Mouse (Mus musculus): ENCODE results near the gene Adgrl2. TPM values are rescaled to one million over a fixed set of nuclear protein-coding genes. Genes with fewer than 3 reads are reported as not detected.

Adgrl2 gene
- 4.3 and 4.6 TPM in 2 replicates for polyA plus RNA-seq (2015; fragmentation: Nextera tagmentation; extraction: Ambion mirVana)

DNA sequence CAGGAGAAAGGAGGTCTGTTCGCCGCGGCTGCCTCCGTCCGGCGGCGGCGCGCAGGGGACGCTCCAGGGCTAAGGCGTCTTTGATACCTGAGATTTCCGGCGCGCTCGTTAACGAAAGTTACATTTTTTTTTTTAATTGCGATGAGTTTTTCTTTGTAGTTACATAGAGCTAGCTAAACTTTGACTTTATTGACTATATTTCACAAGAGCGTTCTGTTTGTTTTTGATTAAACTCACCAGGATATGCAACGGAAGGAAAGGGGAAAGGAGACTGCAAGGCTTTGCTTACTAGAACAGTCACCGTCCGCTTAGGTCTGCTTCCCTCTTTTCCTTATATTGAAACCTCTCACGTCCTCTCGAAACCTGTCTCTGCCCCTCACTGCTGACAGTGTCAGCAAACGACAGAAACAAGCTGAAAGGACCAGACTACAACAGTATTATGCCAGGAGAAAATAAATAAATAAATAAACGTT, at the start of gene Adgrl2:
Gene Adgrl2, minus strand, starts transcription at position 25 of the 473 bp plus-strand sequence.
- H3K27me3 ChIP-seq: peaks cover 57% of the 10 kb centered on the region
- peak within 1 kb of the TSS; percentile 67 for H3K4me3 ChIP-seq (replicated peaks)
- no peaks in the 10 kb centered on the region for H3K36me3 ChIP-seq
- H3K27ac ChIP-seq: peak within 1 kb of the TSS; percentile 71
- no peaks in the 10 kb centered on the region for H3K9me3 ChIP-seq (replicated peaks)
- peak; percentile 12; the same call in 1 of the 2 replicates for ATAC-seq (ENCODE audit: low read depth)
- under 1% methylated on average over 25 of the region's 25 CpGs for WGBS (ENCODE audit: insufficient replicate concordance)
- DNase-seq: no peak
- peak within 1 kb of the TSS; percentile 70 for H3K9ac ChIP-seq
- H3K4me1 ChIP-seq (replicated peaks): peaks cover 21% of the 10 kb centered on the region
- H3K4me2 ChIP-seq: peak within 1 kb of the TSS; percentile 81

DNA sequence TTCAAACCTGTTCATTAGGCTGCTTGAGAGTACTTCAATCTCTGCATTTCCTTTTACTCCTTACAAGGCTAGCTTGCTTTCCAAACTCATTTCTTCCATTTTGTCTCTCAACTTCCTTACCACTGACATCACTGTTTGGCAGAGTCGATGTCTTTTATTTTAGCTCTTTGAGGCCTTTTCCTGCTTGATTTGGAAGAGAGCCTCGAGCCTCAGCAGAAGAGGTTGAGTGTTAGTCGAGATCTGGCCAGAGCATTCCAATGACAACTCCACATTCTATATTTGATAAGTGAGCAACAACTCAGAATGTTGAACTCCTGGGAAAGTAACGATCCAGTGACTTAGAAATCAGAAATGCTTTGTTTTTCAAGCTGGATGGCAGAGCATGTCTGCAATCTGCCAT, 48.4 kb upstream of the Adgrl2 start:
- no peaks in the 10 kb centered on the region for H3K4me1 ChIP-seq (replicated peaks)
- no peak overlapping the region for H3K27ac ChIP-seq
- H3K36me3 ChIP-seq: no peaks in the 10 kb centered on the region
- ATAC-seq (ENCODE audit: low read depth) (no peak), DNase-seq (no peak)
- 53% methylated on average over 4 of the region's 4 CpGs for WGBS (ENCODE audit: insufficient replicate concordance)
- H3K9me3 ChIP-seq (replicated peaks): no peaks in the 10 kb centered on the region
- no peak overlapping the region for H3K9ac ChIP-seq
- H3K4me3 ChIP-seq (replicated peaks): no peak overlapping the region
- H3K27me3 ChIP-seq: no peaks in the 10 kb centered on the region
- H3K4me2 ChIP-seq: no peak overlapping the region

DNA sequence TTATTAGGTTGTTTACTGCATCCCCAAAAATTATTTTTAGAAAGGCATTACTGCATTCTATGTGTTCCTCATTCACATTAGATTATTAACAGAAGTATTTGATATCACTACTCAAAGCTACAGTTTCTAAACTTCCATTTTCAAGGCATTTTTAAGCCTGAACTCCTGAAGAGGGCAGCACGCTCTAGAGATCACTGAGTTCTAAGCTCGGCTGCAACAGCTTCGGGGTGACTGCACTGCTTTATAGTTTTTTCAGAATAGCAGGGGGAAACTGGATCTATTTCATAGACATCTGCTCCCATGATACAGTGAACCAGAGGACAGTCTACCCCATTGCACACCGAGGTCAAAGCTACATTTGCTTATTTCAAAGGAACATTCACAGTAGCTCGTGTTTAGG, 29.6 kb upstream of the Adgrl2 start:
- H3K27me3 ChIP-seq: no peaks in the 10 kb centered on the region
- H3K9me3 ChIP-seq (replicated peaks): no peaks in the 10 kb centered on the region
- no peak overlapping the region for H3K27ac ChIP-seq
- WGBS (ENCODE audit: insufficient replicate concordance): 62% methylated on average over 5 of the region's 5 CpGs
- H3K4me1 ChIP-seq (replicated peaks): no peaks in the 10 kb centered on the region
- H3K4me2 ChIP-seq: no peak overlapping the region
- DNase-seq (no peak), ATAC-seq (ENCODE audit: low read depth) (no peak)
- H3K4me3 ChIP-seq (replicated peaks): no peak overlapping the region
- H3K9ac ChIP-seq: no peak overlapping the region
- H3K36me3 ChIP-seq: no peaks in the 10 kb centered on the region

- no peak overlapping the region for H3K27ac ChIP-seq
- H3K9ac ChIP-seq: no peak overlapping the region
- H3K27me3 ChIP-seq: no peaks in the 10 kb centered on the region
- ATAC-seq (ENCODE audit: low read depth) (no peak), DNase-seq (no peak)
- no peaks in the 10 kb centered on the region for H3K9me3 ChIP-seq (replicated peaks)
- WGBS (ENCODE audit: insufficient replicate concordance): 45% methylated on average over 7 of the region's 7 CpGs
- no peak overlapping the region for H3K4me2 ChIP-seq
- no peaks in the 10 kb centered on the region for H3K36me3 ChIP-seq
- H3K4me1 ChIP-seq (replicated peaks): no peaks in the 10 kb centered on the region
- H3K4me3 ChIP-seq (replicated peaks): no peak overlapping the region
Measured at GRCm38 (mm10) chr3:149009311-149009710, 19.0 kb upstream of the Adgrl2 start.

GRCm38 (mm10) chr3:149008634-149009023, 18.3 kb upstream of the Adgrl2 start:
- H3K4me2 ChIP-seq: no peak overlapping the region
- H3K9ac ChIP-seq: no peak overlapping the region
- DNase-seq: no peak
- H3K36me3 ChIP-seq: no peaks in the 10 kb centered on the region
- no peaks in the 10 kb centered on the region for H3K9me3 ChIP-seq (replicated peaks)
- H3K4me3 ChIP-seq (replicated peaks): no peak overlapping the region
- no peak for ATAC-seq (ENCODE audit: low read depth)
- WGBS (ENCODE audit: insufficient replicate concordance): 60% methylated on average over 6 of the region's 6 CpGs
- H3K27ac ChIP-seq: no peak overlapping the region
- H3K4me1 ChIP-seq (replicated peaks): no peaks in the 10 kb centered on the region
- no peaks in the 10 kb centered on the region for H3K27me3 ChIP-seq

DNA sequence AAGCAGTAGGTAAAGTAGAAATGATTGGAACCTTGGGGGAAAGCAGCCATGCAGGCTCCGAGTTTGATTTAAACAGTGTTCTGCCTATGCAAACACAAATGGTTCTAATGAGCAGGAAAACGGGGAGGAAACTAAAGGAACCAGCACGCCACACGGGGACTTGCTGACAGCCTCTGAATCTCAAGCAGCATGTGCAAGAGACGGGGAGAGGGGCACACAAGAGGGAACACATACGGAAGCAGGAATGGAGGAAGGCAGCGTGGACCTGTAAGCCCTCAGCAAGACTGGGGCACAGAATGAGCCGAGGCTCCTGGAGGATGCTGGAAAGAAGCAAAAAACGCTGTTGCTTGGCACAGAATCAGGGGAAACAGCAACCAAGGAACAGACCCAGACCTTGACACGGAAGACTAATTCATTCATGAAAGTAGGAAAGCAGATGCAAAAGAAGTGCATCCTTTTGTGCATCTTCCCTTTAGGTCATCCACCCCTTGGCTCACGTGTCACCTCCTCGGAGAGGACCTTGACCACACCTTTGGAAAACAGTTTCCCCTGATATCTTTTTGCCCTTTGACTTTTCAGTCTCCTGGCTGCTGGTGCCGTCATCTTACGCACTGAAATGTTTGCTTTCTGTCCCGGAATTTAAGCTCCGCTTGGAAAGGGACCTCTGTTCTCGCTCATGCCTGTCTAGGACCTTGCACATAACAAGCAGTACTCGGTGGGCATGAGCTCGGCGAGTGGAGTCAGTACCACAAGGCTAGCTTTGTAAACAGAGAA, 17.7 kb upstream of the Adgrl2 start:
- Histone ChIP-seq H3K9me3 (replicated peaks) (no peaks in the 10 kb centered on the region), H3K4me1 (replicated peaks) (no peaks in the 10 kb centered on the region), H3K4me3 (replicated peaks) (no peak overlapping the region), H3K27me3 (no peaks in the 10 kb centered on the region), H3K36me3 (no peaks in the 10 kb centered on the region), H3K4me2 (no peak overlapping the region), H3K27ac (no peak overlapping the region), H3K9ac (no peak overlapping the region)
- 59% methylated on average over 20 of the region's 20 CpGs for WGBS (ENCODE audit: insufficient replicate concordance)
- ATAC-seq (ENCODE audit: low read depth): no peak
- no peak for DNase-seq

DNA sequence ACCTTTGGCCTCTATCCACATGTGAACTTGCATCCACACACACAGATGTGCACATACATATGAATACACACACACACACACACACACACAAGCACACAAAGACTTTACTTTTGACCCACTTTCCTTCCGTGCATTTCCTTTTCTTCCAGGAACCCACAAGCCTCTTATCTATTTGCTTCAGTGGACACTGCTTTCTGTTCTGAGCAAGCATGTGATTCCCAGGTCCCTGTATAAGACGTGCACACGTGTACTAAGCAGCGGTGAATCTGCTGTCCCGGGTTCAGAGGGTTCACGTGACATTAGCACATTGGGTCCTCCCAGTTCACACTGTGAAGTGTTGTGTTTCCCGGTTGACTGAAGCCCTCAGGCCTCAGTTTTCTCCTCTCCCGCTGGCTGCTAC, 11.0 kb upstream of the Adgrl2 start:
- ATAC-seq (ENCODE audit: low read depth): no peak
- WGBS (ENCODE audit: insufficient replicate concordance): 20% methylated on average over 8 of the region's 8 CpGs

DNA sequence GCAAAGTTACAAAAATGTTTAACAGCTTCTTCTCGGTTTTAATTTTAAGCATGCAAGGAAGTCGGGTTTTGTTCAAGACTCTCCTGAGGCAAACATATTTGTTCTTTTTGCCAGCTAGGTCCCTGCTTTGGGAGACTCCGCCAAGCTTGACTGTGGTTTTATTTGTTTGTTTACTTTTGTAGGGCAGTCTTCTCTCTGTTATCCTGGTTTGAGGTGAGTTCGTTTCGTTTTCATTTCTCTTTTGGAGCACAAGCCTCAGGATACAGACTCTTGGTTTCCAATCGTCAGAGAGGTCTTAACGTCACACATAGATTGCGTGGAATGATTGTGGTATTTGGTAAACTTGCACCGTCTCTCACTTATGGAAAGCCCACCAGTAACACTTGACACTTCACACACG, 8.3 kb upstream of the Adgrl2 start:
- H3K27me3 ChIP-seq: no peaks in the 10 kb centered on the region
- no peak overlapping the region for H3K9ac ChIP-seq
- no peaks in the 10 kb centered on the region for H3K36me3 ChIP-seq
- H3K27ac ChIP-seq: no peak overlapping the region
- ATAC-seq (ENCODE audit: low read depth): no peak
- no peaks in the 10 kb centered on the region for H3K4me1 ChIP-seq (replicated peaks)
- no peak overlapping the region for H3K4me2 ChIP-seq
- H3K4me3 ChIP-seq (replicated peaks): no peak overlapping the region
- no peak for DNase-seq
- WGBS (ENCODE audit: insufficient replicate concordance): 49% methylated on average over 10 of the region's 10 CpGs
- H3K9me3 ChIP-seq (replicated peaks): no peaks in the 10 kb centered on the region

More for the DNA sequence above, 11.0 kb upstream of the Adgrl2 start:
- H3K9me3 ChIP-seq (replicated peaks): no peaks in the 10 kb centered on the region
- H3K4me3 ChIP-seq (replicated peaks): no peak overlapping the region
- DNase-seq: no peak
- H3K9ac ChIP-seq: no peak overlapping the region
- no peak overlapping the region for H3K4me2 ChIP-seq
- no peaks in the 10 kb centered on the region for H3K36me3 ChIP-seq
- no peaks in the 10 kb centered on the region for H3K4me1 ChIP-seq (replicated peaks)
- H3K27me3 ChIP-seq: no peaks in the 10 kb centered on the region
- no peak overlapping the region for H3K27ac ChIP-seq

GRCm38 (mm10) chr3:148991056-148991455, 701 bp upstream of the Adgrl2 start:
- H3K27ac ChIP-seq: no peak overlapping the region
- 16% methylated on average over 8 of the region's 8 CpGs for WGBS (ENCODE audit: insufficient replicate concordance)
- no peak for DNase-seq
- H3K4me1 ChIP-seq (replicated peaks): peaks cover 19% of the 10 kb centered on the region
- H3K4me2 ChIP-seq: peak overlapping the region; percentile 81
- no peak for ATAC-seq (ENCODE audit: low read depth)
- no peaks in the 10 kb centered on the region for H3K9me3 ChIP-seq (replicated peaks)
- H3K27me3 ChIP-seq: peaks cover 56% of the 10 kb centered on the region
- H3K36me3 ChIP-seq: no peaks in the 10 kb centered on the region
- no peak overlapping the region for H3K9ac ChIP-seq
- H3K4me3 ChIP-seq (replicated peaks): peak overlapping the region; percentile 67

DNA sequence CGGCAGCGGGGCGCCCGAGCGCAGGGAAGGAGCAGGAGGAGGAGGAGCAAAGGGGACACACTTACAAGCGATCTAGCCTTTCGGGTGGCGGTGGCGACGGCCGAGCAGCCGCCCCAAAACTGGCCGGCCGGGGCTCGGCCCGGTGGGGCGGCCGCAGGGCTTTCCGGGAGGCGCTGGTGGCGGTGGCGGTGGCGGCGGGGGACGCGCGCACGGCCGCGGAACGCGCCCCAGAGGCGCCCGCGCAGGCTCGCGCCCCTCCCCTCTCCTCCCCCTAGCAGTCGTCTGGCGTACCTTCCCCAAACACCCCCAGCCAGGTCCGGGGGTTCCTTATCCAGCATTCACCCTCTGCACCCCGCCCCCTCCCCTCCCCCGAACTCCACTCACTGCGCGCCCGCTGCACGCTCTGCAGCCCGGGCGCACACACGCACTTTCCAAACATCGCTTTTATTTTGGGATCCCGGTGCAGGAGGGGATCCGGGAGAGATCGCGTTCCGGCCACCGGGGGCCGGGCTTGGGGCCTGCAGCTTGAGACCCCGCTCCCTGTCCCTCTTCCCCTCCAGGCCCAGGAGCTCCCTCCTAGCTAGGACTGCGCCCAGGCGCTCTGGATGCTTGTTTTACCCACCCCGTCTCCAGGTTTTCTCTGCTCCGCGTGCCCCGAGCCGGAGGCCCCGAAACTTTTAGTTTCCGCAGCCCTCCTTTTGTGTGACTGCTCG, 381 bp downstream of the Adgrl2 start:
- Histone ChIP-seq H3K9me3 (replicated peaks) (no peaks in the 10 kb centered on the region), H3K27me3 (peaks cover 57% of the 10 kb centered on the region)
- peak; percentile 30 for DNase-seq

DNA sequence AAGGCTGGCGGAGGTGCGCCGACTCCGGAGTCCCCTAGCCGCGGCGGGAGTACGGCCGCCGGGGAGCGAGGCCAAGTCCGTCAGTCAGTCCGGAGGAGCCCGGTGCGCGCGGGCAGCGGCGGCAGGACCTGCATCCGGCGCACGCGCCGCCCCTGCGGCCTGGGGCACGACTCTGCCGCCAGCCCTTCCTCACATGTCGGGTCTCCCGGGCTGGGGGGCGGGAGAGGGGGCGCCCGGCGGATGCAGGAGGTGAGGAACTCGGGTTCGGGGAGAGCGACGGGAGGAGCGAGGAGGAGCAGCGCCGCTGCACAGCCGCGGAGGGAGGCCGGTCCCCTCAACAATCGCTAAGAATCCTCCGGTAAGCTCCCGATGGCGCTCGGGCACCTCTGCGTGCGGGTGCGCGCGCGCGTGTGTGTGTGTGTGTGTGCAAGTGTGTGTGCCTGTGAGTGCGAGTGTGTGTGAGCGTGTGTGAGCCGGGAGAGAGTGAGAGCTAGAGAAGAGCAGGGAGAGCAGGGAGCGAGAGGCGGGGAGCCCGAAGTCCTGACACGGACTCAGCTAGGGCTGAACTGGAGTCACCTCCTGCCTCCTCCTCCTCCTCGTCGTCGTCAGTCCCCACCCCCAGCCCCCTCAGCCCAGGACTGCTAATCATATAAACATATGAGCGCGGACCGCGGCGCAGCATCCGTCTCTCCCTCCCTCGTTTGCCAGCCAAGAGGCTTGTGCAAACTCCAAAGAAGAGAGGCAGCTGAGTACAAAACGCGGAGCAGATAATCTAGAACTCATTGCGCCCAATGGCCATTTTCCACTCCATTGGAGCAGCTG, 1.1 kb downstream of the Adgrl2 start:
- Histone ChIP-seq H3K9me3 (replicated peaks) (no peaks in the 10 kb centered on the region), H3K4me2 (peak overlapping the region; percentile 81), H3K36me3 (no peaks in the 10 kb centered on the region), H3K4me1 (replicated peaks) (peaks cover 24% of the 10 kb centered on the region), H3K27me3 (peaks cover 57% of the 10 kb centered on the region), H3K27ac (peak overlapping the region; percentile 71), H3K9ac (peak overlapping the region; percentile 70), H3K4me3 (replicated peaks) (peak overlapping the region; percentile 67)
- DNase-seq: peak; percentile 29
- peak; percentile 77 for ATAC-seq (ENCODE audit: low read depth)
- 0% methylated on average over 71 of the region's 75 CpGs for WGBS (ENCODE audit: insufficient replicate concordance)

More for the DNA sequence above, 381 bp downstream of the Adgrl2 start:
- 0% methylated on average over 47 of the region's 68 CpGs for WGBS (ENCODE audit: insufficient replicate concordance)
- H3K36me3 ChIP-seq: no peaks in the 10 kb centered on the region
- H3K27ac ChIP-seq: peak overlapping the region; percentile 71
- peak overlapping the region; percentile 81 for H3K4me2 ChIP-seq
- ATAC-seq (ENCODE audit: low read depth): peak; percentile 46
- peak overlapping the region; percentile 70 for H3K9ac ChIP-seq
- H3K4me3 ChIP-seq (replicated peaks): peak overlapping the region; percentile 67
- H3K4me1 ChIP-seq (replicated peaks): peaks cover 21% of the 10 kb centered on the region

Data from liver, embryonic 13.5 days (tissue).